Comparison of ENCODE assay signal across 8 mouse cellular contexts in genomic region chr17:28485446-28485948, GRCm38 (mm10). TPM values are rescaled to one million over a fixed set of nuclear protein-coding genes. Genes with fewer than 3 reads are reported as not detected.
A peak's percentile ranks its signal among the peaks of the same experiment; 100 is the strongest.
DNase-seq lines count a peak whose midpoint lies in the region; ATAC-seq lines count a peak whose summit lies in the region.

No protein-coding gene starts in this region.

- H3K4me3 ChIP-seq in embryonic facial prominence, embryonic 13.5 days = peak overlapping the region; percentile 89

- peak; percentile 23 for ATAC-seq in embryonic facial prominence, embryonic 13.5 days (ENCODE audit: insufficient number of reproducible peaks, insufficient read depth, low FRiP score, low TSS enrichment, low read depth)

- H3K9me3 ChIP-seq in embryonic facial prominence, embryonic 13.5 days = no peaks in the 10 kb centered on the region

- no peaks in the 10 kb centered on the region for H3K36me3 ChIP-seq in embryonic facial prominence, embryonic 13.5 days

- peak overlapping the region; percentile 84 for H3K27ac ChIP-seq in embryonic facial prominence, embryonic 13.5 days

- H3K27me3 ChIP-seq in embryonic facial prominence, embryonic 13.5 days = no peaks in the 10 kb centered on the region

- intact Hi-C loops in heart, postnatal 10 days (cut with DNase I) = loop anchor here (2.0 kb wide), 1 partner anchor 39 kb away; no protein-coding TSS in a partner anchor

- WGBS in embryonic facial prominence, embryonic 13.5 days = under 1% methylated on average over 74 of the region's 77 CpGs

- H3K4me1 ChIP-seq in embryonic facial prominence, embryonic 13.5 days = peaks cover 17% of the 10 kb centered on the region

- peak overlapping the region; percentile 71 for H3K4me2 ChIP-seq in embryonic facial prominence, embryonic 13.5 days

- peak overlapping the region; percentile 86 for H3K9ac ChIP-seq in embryonic facial prominence, embryonic 13.5 days

- peak; percentile 70 for DNase-seq in CD4-positive, CD25-positive, alpha-beta regulatory T cell, adult 2 months (ENCODE audit: low read depth, low spot score)
- peak; percentile 41 for DNase-seq in T-cell, adult 2 months (ENCODE audit: low spot score)
- DNase-seq in heart, postnatal 10 days = peak; percentile 59 to 62
- peak; percentile 44 to 84 for DNase-seq in kidney, postnatal 25 days
- peak; percentile 45 for DNase-seq in lung, postnatal 14 days
- peak; percentile 23 for DNase-seq in ovary, postnatal 10 days (ENCODE audit: low spot score)
- DNase-seq in yolk sac, embryonic 10.5 days (ENCODE audit: low spot score) = peak; percentile 66

RNA-seq across cellular contexts. Expression of gene Fkbp5, which starts 31.8 kb away (rescaled TPM):
- polyA plus RNA-seq in embryonic facial prominence, embryonic 13.5 days (2015; fragmentation: Nextera tagmentation; extraction: Ambion mirVana) = 23.3 and 24.5 TPM in 2 replicates
- total RNA-seq in heart, postnatal 10 days (2021) = 10 to 100 TPM in 1 of 2 experiments, 1 to 10 TPM in 1; 9.8 to 52.9 TPM

RNA-seq across cellular contexts. Expression of gene Armc12, which starts 45.1 kb away (rescaled TPM):
- not detected in 2 replicates for polyA plus RNA-seq in embryonic facial prominence, embryonic 13.5 days (2015; fragmentation: Nextera tagmentation; extraction: Ambion mirVana)
- not detected for total RNA-seq in heart, postnatal 10 days (2021)

Comparison
In these comparisons a context has a peak if more than half of its experiments do, and no peak if none do; other contexts are left out.
1. Peak in every context shown above with its lines: DNase-seq, ATAC-seq, H3K4me3 ChIP-seq and H3K27ac ChIP-seq.